Mouse (Mus musculus): ENCODE measurements around the gene Cdk19. TPM values are rescaled to one million over a fixed set of nuclear protein-coding genes. Genes with fewer than 3 reads are reported as not detected.

The Cdk19 gene
- polyA plus RNA-seq, 2 experiments from 2014 or later = 11.4 to 18.3 TPM

DNA sequence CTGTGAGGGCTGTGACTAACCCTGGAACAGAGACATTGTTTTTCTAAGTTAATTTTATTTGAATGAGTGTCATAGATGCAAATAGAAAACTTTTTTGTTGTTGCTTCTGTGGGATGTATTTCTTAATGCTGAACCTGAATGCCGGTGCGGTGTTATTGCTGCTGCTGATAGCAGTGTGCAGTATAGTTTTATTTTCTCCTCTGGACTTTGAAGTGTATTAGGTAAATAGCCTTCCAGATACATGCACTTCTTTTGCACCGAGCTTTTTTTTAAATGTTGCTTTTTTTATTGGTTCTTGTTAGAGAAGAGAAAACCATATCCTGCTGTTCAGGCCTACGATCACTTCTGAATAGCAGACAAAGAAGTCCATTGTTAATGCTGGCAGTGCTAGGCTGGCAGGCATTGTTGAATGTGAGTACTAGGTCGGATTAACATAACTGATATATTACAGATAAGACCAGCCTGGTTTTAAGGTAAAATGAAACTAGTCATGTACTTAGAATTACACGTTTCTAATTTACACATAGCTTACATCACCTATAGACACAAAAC, 104.5 kb downstream of the Cdk19 start:
- ATAC-seq = no peak

DNA sequence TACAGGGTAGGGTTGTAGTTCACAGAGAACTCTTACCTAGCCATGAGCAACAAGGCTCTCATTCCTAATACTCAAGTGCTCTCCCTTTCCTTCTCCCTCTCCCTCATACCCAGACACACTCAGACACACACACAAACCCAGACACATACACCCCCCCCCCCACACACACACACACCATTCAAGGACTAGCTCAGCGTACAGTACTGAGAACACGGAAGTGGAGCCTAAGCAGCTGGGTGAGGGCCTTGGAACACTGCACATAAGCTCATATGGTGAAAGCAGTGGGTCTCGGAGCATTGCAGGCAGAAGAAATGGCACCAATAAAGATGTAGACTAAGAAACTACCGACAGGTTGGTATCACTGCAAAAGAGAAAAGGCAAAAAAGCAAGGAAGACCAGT, 105.2 kb downstream of the Cdk19 start:
- no peak for ATAC-seq

DNA sequence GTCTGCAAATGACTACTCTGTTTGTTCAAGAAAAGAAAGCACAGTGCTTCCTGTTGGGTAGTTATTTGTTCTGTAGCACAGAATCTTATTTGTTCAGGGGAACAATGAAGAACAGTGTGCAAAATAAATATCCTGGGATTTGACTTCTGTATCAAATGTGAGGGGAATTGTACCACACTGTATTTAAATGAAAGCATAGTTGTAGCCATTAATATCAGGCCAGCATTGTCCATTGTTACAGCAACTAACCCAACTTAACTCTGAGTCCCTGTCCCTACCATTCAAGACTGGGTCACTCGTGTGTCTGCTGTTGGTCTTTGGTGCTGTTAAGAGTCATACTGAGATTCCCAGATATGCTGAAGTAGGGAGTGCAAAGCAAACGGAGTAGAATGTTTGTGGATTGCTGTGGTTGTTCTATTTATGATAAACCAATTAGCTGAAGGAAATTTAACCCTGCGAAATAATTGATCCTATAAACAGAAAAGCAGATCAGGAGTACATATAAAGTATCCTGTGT, 106.8 kb downstream of the Cdk19 start:
- no peak for ATAC-seq

DNA sequence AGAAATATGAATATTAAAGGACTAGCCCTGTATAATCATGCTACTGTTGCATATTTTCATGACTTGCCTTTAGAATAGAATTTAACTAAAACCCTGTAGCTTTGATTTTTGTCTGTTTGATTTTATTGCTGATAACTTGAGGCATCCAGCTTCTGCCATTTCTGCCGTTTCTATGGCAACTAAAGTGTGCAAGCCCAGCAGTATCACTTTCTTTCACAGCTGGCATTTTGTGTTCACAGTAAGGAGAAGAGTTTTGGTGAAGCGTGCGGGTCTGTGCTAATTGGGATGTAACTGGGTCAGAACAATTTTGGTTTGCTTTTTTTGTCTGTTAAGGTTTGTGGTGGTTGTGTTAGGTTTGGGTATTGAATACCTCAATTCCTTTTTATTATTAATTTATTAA, 107.3 kb downstream of the Cdk19 start:
- ATAC-seq = peak; percentile 36

DNA sequence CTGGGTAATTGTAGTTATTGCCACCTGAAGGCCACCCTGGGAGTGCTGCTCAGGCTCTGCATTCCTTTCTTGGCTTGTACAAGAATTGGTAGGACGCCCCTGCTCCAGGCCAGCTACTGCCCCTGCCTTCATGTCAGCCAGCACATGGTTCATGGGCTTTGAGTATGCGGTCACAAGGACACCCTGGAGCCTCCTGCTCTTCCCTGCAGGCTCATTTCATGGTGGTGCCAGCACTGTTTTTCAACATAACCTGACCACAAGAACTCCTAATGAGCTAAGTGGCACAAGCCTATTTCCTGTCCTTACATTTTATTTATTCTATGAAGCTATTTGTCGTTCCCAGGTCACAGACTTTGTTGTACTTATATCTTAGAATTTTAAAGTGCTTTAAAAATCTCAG, 107.9 kb downstream of the Cdk19 start:
- peak; percentile 12 for ATAC-seq

DNA sequence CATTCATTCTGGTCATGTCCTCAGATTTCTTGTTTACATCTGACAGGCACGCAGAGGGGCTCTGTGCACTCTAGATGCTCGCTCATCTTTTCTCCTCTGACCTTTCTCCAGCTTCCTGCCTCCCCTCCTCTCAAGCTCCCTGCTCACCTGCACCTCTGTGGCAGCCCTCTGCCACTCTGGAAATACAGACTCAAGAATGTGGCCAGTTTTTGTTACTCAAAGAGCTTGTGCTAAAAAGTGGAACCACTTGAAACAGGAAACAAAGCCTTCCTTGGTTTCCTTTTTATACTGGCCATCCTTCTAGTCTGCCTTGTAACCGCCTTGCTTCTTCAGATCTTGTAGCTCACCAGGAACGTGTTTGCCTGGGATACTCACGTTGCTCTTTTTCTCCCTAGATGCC, 108.6 kb downstream of the Cdk19 start:
- ATAC-seq = peak; percentile 34

DNA sequence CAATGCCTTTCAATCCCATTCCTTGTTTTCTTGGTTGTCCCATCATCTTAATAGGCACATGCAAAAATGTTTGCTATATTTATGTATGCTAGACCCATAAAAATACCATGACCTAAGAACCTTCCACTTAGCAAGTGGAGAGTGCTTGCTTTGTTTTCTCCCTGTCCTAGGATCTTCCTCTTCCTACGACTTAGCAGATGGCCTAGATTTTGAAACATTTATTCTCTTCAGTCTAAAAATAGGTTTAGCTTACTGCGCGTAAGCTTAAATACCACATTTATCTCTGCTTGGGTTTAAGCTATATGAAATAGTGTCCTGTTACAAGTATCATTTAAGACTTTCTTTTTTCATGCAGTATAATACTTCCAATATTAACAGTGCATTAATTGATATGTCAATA, 109.1 kb downstream of the Cdk19 start:
- no peak for ATAC-seq

DNA sequence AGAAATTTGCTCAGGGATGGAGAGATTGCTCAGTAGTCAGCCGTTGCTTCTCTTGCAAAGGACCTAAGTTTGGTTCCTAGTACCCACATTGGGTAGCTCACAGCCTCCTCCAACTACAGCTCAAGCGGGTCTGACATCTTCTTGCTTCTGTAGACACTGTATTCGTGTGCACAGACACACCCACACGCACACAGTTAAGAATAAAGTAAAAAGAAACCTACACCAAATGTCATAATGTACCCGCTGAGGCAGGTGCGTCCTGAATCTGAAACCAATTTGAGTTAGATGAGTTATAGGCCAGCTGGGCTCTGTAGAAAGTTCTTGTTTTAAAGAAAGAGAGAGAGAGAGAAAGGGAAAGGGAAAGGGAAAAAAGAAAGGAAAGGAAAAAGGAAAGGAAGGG, 110.2 kb downstream of the Cdk19 start:
- ATAC-seq = peak; percentile 56

DNA sequence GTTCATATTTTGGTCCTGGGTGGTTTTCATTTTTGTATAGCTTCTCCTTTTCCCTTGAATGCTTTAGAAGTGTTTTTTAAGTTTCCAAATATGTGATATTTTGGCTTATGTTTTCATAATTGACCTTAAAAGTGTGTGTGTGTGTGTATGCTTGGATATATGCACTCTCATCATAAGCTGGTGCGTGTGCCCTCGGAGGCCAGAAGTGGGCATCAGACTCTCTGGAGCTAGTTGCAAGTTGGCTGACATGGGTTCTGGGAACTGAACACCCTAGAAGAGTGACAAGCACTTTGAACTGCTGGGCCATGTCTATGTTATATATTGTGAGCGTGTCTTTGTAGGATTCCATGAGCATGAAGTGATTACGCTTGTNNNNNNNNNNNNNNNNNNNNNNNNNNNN, 110.8 kb downstream of the Cdk19 start:
- ATAC-seq = no peak

DNA sequence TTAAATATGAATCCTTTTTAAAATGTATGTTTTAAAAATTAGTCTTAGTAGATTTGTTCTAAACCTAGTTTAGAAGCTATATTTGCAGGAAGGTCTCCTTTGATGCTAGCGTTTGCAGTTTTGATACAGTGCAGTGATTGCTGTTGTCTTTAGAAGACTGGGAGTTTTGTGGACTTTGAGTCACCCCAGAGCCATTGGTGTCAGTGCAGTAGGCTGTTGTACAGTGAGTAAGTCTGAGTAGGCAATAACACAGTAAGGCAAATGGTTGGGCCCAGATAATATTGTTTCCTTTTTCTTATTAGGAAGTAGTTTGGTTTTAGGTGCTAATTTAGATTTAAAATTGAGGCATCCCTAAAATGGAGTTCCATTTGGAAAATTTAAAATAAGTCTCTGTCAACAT, 117.8 kb downstream of the Cdk19 start:
- no peak for ATAC-seq

DNA sequence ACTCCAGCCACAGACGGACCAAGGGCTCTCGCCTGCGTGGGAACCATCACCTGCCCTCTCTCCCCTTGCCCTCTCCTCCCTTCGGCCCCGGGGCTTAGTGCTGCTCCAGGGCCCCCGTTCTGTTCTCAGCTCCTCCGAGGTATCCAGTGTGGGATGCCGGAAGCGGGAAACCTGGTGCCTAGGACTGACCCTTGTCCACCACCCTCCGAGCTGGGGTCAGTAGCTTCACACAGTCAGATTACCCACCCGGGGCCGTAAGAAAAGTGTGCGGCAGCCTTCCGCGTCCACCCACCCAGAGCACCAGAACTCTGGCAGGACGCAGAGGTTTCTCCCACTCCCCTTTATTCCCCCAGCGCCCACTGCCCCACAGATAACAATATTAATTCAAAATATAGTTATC, 119.8 kb downstream of the Cdk19 start:
- no peak for ATAC-seq

DNA sequence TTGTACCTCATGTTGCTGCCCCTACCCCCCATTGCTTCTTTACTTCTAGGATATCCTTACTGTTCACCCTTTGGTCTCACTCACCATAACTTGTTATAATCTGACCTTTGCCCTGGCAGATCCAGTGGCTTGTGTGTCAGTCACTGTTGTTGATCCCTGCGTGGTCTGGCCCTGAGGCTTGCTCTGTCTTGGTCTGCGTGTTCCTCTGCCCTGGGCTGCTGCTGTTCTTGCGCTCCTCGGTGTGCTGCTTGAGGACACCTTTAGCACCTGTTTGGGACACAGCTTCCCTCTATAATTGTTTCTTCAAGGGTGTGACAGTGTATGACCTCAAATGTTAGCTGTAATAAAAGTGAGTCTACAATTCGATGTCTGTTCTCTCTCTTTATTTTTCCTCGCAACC, 122.0 kb downstream of the Cdk19 start:
- ATAC-seq = no peak

DNA sequence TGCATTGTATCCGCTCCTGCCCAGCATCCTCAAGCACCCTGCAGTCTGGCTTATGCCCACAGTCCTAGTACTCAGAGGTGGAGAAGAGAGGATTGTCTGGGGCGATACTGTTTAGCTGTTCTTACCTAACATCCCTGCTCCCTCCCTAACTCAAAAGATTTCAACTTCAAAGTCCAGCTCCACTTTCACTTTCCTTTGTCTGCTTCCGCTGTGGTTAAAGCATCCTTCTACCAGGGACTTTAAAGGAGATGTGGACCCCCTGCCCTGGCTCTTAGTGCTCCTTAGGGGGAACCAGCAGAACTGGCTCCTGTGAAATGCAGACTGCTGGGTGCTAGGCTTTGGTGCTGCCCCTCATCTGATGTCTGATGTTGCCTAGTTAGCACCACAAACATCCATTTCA, 122.9 kb downstream of the Cdk19 start:
- peak; percentile 95 for ATAC-seq

DNA sequence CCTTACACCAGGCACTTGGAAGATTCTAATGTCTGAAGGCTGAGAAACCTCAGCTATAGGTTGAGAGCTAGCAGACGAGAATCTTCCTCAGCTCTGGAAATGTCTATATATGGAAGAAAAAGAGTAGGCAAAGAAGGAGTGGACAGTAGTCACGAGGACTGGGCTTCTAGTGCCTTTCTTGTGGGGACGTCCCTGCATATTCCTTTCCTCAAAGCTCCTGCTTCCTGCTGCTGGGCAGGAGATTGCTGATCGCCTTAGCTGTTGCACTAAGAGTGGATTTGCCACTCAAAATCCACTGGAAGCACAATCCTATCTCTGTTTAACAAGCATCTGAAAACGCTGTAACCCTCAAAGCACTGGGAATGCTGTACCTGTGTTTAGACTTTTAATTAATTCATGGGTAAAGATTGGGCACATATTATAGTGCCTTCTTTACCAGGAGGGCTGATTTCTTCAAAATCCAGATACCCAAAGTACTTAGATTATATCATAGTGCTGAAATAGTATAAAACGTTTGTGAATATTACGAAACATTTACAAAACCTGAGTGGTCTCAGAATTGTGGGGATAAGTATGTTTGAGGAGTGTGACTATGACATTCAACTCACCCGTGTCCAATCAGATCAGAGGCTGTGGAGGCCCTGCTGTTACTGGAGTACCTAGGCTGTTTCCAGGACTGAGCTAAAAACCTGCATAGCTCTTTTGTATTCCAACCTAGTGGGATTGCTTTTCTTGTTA, 128.0 kb downstream of the Cdk19 start:
- no peak for ATAC-seq

DNA sequence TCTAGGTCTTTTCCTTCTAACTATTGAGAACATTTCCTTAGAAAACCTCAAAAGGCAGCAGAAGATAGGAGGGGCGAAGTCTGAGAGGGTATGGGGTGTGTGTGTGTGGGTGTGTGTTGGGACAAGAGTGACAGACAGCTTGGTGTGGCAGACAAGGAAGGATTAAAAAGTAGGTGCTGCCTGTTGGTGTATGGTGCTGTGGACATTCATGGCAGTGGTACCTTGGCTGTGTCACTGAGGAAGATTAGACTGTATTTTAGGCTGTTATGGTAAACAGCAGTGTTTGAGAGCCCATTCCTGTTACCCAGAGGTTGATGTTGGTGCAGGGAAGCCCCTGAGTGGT, 128.5 kb downstream of the Cdk19 start:
- no peak for ATAC-seq

DNA sequence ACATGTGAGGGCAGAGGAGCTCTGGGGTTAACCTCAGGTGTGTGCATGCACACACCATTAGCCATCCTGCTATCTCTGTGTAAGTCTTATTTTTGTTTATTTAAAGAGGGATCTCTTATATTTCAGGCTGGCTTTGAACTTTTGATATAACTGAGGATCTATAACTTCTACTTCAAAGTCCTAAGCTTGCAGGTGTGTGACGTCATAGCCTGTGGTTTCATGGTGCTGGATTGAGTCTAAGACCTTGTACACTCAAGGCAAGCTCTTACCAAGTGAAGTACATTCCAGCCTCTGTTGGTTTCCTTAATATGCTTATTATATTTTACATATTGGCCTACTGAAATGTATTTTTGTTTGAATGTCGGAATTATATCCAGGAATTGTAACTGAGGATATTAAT, 129.8 kb downstream of the Cdk19 start:
- ATAC-seq = peak; percentile 32

DNA sequence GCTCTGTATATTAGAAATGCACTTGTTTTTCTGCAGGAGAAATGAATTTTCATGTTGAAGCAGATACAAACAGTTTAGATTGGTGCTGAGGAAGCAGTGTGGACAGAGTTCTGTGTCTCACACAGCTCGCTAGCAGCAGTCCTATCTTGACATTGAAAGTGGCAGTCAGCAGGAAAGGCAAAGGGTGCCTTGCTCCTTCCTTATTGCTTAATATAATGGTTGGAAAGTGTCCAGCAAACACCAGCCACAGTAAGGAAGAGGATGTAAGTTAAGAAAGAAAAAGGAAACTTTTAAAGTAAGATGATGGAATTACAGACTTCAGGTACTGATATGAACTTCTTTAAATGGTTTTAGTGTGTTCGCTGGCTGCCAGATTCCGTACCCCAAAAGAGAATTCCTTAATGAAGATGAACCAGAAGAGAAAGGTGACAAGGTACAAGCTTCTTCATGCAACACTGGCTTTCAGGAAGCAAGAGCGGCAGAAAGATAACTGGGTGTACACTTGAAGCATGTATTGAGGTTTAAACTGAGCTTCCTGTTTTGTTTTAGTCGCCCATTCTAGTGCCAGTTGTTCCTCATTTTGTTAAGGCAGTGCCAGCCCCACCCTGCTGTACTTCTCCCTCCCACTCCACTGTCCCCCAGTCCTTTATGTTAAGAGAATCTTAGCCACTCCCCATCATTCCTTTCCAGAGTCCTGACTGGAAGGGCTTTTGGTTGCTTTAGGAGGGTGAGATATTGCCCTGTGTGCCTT, 137.3 kb downstream of the Cdk19 start:
- peak; percentile 42 for ATAC-seq

DNA sequence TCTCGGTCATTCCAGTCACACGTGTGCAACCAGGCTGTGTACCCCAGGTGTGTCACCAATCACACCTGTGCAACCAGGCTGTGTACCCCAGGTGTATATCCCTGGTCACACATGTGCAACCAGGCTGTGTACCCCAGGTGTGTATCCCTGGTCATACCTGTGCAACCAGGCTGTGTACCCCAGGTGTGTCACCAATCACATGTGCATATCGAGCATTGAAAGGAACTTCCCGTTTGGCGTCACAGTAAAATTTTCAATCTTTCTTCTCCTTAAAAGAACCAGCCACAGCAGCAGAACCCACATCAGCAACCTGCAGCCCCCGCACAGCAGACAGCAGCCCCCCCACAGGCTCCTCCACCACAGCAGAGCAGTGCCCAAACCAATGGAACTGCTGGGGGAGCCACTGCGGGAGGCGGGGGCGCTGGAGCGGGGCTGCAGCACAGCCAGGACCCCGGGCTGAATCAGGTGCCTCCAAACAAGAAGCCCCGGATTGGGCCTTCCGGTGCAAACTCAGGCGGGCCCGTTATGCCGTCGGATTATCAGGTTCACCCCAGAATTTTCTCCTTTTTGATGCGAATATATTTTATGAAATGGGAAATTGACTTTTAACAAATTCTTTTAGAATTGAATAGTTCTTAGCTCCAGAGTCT, 138.2 kb downstream of the Cdk19 start:
- no peak for ATAC-seq

DNA sequence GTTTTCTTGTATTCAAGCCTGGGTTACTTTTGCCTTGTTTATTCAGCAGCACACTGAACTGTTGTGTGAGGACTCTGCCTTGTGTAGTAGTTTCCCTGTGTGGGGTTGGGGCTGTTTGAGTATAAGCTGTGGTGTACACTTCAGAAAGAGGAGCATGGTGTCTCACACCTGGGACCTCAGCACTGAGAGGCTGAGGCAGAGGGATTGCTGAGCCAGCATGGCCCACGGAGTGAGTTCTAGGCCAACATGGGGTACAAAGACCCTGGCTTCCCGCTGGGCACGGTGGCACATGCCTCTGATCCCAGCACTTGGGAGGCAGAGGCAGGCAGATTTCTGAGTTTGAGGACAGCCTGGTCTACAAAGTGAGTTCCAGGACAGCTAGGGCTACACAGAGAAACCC, 139.3 kb downstream of the Cdk19 start:
- no peak for ATAC-seq

DNA sequence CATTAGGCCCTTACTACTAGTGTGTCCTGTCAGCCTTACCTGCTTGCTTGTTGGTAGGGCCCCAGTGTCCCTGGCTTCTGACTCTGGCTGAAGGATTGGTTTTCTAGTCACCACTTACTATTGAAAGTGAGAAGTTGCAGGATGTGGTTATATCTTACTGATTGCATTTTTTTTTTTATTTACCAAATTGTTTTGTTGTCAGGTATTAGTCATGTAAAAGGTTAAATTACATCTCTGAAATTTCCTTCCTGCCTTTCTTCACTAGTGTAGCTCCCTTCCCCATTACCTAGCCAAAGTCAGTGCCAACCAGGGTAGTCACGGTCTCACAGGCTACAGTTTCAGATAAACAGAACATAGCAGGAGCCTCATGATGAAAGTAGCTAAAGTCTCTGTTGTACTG, 139.9 kb downstream of the Cdk19 start:
- ATAC-seq = peak; percentile 81

DNA sequence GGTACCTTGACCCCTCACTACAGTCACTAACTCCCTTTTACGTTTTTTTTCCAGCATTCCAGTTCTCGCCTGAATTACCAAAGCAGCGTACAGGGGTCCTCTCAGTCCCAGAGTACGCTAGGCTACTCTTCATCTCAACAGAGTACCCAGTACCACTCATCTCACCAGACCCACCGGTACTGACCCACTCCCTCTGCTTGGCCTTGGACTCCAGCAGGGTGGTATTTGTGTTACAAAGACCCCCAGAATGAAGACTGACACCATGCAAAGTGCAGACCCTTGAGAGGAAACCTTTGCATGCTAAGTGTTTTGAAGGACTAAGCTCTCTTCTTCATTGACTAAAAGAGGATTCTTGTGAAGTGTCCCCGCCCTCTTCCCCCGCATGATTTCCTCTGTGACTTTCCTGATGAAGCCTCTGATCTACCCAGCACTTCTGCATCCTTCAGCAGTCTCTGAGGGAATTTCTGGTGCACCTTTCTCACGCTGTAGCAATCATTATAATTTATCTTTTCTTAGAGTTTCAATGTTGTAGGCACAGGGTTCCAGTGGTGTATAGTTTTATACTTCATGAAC, 140.3 kb downstream of the Cdk19 start:
- ATAC-seq = peak; percentile 42

DNA sequence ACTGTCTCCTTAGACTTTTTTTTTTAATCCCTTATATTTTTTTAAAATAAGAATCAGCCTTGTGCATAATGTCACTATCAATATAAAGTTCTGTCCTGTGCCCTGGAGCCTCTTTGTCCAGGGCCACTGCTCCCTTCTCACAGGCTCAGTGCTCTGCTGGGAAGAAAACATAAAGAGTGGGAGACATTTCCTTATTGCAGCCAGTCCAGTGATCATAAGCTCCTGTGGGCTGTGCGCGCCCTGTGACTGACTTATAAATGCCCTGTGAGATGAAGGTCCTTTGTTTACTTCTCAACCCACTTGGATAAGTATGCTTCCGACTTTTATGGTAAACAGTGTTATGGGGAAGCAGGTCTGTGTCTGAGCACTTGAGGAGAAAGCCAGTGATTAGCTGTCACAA, 142.2 kb downstream of the Cdk19 start:
- ATAC-seq = no peak

DNA sequence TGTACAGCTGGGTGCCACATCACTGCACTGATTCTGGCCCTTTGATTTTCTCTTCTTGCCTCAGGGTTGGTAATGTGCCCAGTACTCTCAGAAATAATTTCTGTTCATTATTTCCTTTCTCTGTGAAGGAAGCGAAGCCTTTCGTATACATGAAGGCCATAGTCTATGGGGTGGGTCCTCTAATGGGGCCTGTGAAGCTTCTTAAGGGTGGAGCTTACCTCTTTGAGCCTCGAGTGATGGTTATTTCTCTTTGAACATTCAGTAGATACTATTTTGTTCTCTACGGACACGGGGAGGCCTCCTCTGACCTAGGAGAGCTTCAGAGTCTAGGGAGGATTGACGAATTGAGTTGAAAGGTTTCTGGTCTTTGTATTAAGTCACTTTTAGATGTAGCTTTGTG, 142.9 kb downstream of the Cdk19 start:
- ATAC-seq = no peak
